Mouse (Mus musculus): ENCODE results near the gene Pou2f3.

Pou2f3 gene

GRCm38 (mm10) chr9:43078711-43079110 lies 131.5 kb downstream of the Pou2f3 start:
- DNase-seq (ENCODE audit: low read depth, low spot score), result no peak

- DNase-seq (ENCODE audit: low read depth, low spot score), result no peak
Observed at GRCm38 (mm10) chr9:43076163-43076562, 134.0 kb downstream of the Pou2f3 start.

GRCm38 (mm10) chr9:43074611-43075010 lies 135.6 kb downstream of the Pou2f3 start:
- DNase-seq (ENCODE audit: low read depth, low spot score), result no peak
